Mouse (Mus musculus) kidney, postnatal 0 days (tissue): ENCODE measurements around the gene Mapk10. TPM values are rescaled to one million over a fixed set of nuclear protein-coding genes. Genes with fewer than 3 reads are reported as not detected.

Source experiments
- ATAC-seq: fragments of 200-750 bp; cut with Nextera tagmentation; replicated peaks from 2 replicates; pipeline ENCODE4 v1.8.0; 2017; ENCODE audit warnings: low read depth, moderate number of reproducible peaks, moderate TSS enrichment, moderate library complexity; ENCODE audit not compliant: low FRiP score
- DNase-seq: peaks from one replicate; pipeline ENCODE4 v3.0.0-alpha.2; 2016; ENCODE audit warnings: low spot score
- H3K27ac ChIP-seq: fragments of 300-500 bp; sonication (generic); 2 replicates; pipeline ENCODE4 v1.5.1; 2014; ENCODE audit warnings: mild to moderate bottlenecking
- H3K27me3 ChIP-seq: fragments of 300-500 bp; sonication (generic); 2 replicates; pipeline ENCODE4 v1.6.1; 2014; ENCODE audit warnings: low read length, mixed read lengths; ENCODE audit not compliant: insufficient read depth
- H3K36me3 ChIP-seq: fragments of 300-500 bp; sonication (generic); 2 replicates; pipeline ENCODE4 v1.6.1; 2014; ENCODE audit warnings: low read length, mixed read lengths; ENCODE audit not compliant: insufficient read depth
- H3K4me1 ChIP-seq: fragments of 300-500 bp; sonication (generic); replicated peaks from 2 replicates; pipeline ENCODE4 v1.6.1; 2014; ENCODE audit warnings: antibody characterized with exemption, low read length, mixed read lengths; ENCODE audit not compliant: insufficient read depth
- H3K4me2 ChIP-seq: fragments of 300-500 bp; sonication (generic); 2 replicates; pipeline ENCODE4 v1.6.1; 2014; ENCODE audit warnings: mild to moderate bottlenecking, low read length, moderate library complexity, mixed read lengths
- H3K4me3 ChIP-seq: fragments of 300-500 bp; sonication (generic); replicated peaks from 2 replicates; pipeline ENCODE4 v1.5.1; 2014; ENCODE audit warnings: low read depth, low read length
- H3K9ac ChIP-seq: fragments of 300-500 bp; sonication (generic); 2 replicates; pipeline ENCODE4 v1.6.1; 2014; ENCODE audit warnings: low read depth, low read length
- H3K9me3 ChIP-seq: fragments of 300-500 bp; sonication (generic); replicated peaks from 2 replicates; pipeline ENCODE4 v1.6.1; 2016; ENCODE audit warnings: low read length, inconsistent platforms, mixed read lengths
- CTCF ChIP-seq: IDR thresholded peaks from 2 replicates; pipeline ENCODE4 v1.5.1; 2016; ENCODE audit warnings: antibody characterized with exemption, low read depth, mild to moderate bottlenecking, moderate library complexity
- WGBS: fragments of 180-500 bp; shearing (Covaris S2); extraction: QIAGEN DNeasy Blood & Tissue Kit; methylation state at CpG from one replicate; pipeline ENCODE4 v1.1.7; 2014; 5-methylcytosine and 5-hydroxymethylcytosine counted together
- polyA plus RNA-seq: library from polyadenylated mRNA; unstranded; fragments of >200 nt; fragmentation: Nextera tagmentation; extraction: Ambion mirVana; gene quantifications from 2 replicates; pipeline ENCODE4 v1.2.1, GENCODE M21; 2015

Mapk10 gene
- polyA plus RNA-seq, 1 experiment from 2014 or later, result 0.41 TPM

DNA sequence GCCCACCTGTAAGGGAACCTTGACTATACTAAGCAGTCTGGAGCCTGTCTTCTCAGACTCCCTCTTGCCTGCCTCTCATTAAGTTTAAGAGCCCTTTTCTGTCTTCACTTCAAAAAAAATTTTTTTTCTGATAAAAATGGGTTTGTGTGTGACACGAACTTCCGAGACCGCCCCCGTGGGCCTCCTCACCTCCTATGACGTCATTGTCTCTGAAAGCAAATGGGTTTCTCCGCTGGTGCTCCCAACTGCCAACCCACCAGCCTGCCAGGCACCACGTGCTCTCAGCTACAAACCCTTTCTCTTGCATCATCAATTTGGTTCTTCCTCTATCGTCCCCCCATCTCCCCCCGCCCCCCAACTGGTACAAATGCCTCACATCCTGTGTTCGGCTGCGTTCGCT lies 307.1 kb downstream of the Mapk10 start:
- no peak overlapping the region for H3K9ac ChIP-seq
- no peaks in the 10 kb centered on the region for H3K27me3 ChIP-seq
- TF ChIP-seq CTCF, result no peak
- H3K27ac ChIP-seq, result no peak overlapping the region
- ATAC-seq (no peak), DNase-seq (no peak)
- WGBS, result 77% methylated on average over 12 of the region's 12 CpGs
- H3K4me3 ChIP-seq, result no peak overlapping the region
- peaks cover 4% of the 10 kb centered on the region; the same call in 1 of the 2 replicates for H3K36me3 ChIP-seq
- no peak overlapping the region for H3K4me2 ChIP-seq
- peaks cover 5% of the 10 kb centered on the region; the same call in 1 of the 2 replicates for H3K4me1 ChIP-seq
- H3K9me3 ChIP-seq, result no peaks in the 10 kb centered on the region

DNA sequence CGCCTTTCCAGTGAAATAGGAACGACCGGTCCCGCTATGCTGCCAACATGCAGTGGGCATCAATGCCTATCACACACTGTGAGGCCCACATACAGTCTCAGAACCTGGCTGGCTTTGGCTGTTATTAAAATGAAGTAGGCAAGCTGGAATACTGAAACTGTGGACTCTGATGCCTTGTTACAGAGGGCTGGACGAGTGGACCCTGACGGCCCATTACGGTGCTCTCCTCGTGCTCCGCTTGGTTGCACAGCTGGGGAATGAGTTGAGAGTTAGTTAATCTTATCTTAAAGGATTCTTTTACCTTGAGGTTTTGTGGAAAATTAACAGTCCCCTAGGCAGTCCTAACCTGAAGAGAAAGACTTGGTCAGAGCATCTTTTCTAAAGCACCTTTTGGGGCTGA lies 307.6 kb downstream of the Mapk10 start:
- H3K27ac ChIP-seq, result peak overlapping the region; percentile 65; the same call in 1 of the 2 replicates
- TF ChIP-seq CTCF, result no peak
- H3K27me3 ChIP-seq, result no peaks in the 10 kb centered on the region
- H3K4me2 ChIP-seq, result no peak overlapping the region
- H3K36me3 ChIP-seq, result peaks cover 4% of the 10 kb centered on the region; the same call in 1 of the 2 replicates
- H3K4me3 ChIP-seq, result no peak overlapping the region
- DNase-seq, result peak; percentile 50
- WGBS, result 70% methylated on average over 9 of the region's 9 CpGs
- H3K9ac ChIP-seq, result no peak overlapping the region
- peaks cover 5% of the 10 kb centered on the region; the same call in 1 of the 2 replicates for H3K4me1 ChIP-seq
- peak; percentile 91 for ATAC-seq
- H3K9me3 ChIP-seq, result no peaks in the 10 kb centered on the region

DNA sequence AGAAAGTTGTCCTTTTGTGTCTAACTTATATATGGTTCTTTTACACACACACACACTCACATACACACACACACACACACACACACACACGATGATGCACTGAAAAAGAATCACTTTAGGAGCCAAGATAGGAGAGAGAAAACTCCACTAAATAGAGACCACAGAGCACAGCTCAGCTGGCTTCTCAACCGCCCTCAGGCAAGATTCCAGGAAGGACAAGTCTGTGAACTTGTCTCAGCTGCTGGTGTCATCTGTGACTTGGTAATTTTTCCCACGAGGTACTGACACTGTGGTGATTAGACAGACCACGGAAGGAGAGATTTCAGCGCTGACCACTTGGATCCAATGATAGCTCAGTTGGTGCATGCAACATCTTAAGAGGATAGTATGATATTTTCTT lies 310.0 kb downstream of the Mapk10 start:
- H3K27me3 ChIP-seq, result no peaks in the 10 kb centered on the region
- no peak overlapping the region for H3K27ac ChIP-seq
- 79% methylated on average over 5 of the region's 5 CpGs for WGBS
- no peak overlapping the region for H3K4me2 ChIP-seq
- no peak for TF ChIP-seq CTCF
- H3K9me3 ChIP-seq, result no peaks in the 10 kb centered on the region
- DNase-seq (no peak), ATAC-seq (no peak)
- no peak overlapping the region for H3K4me3 ChIP-seq
- peaks cover 5% of the 10 kb centered on the region; the same call in 1 of the 2 replicates for H3K4me1 ChIP-seq
- H3K36me3 ChIP-seq, result peaks cover 4% of the 10 kb centered on the region; the same call in 1 of the 2 replicates
- no peak overlapping the region for H3K9ac ChIP-seq

DNA sequence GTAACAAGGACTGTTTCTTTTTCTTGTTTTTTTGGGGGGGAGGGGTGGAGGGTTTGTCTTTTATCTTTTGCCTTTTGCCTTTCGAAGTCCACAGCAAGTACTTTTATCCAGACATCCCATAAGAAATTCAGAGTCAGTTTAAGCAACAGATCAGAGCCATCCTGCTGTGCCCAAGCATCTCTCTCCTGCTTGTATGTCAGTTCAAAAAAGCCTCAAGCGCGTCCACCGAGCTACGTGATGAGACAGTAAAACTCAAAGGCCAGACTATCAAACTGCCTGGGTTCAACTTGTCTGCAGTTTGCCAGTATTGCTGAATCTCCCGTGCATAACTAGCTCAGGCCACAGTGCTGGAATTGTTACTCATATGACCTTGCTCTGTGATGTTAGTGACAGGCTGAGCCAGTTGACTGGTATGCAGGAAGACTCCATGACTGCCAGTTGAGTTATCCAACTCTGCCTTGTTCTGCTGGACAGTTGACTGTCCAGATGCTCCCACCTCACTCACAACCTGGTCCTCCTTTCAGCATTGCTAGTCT lies 311.4 kb downstream of the Mapk10 start:
- ATAC-seq, result no peak

DNA sequence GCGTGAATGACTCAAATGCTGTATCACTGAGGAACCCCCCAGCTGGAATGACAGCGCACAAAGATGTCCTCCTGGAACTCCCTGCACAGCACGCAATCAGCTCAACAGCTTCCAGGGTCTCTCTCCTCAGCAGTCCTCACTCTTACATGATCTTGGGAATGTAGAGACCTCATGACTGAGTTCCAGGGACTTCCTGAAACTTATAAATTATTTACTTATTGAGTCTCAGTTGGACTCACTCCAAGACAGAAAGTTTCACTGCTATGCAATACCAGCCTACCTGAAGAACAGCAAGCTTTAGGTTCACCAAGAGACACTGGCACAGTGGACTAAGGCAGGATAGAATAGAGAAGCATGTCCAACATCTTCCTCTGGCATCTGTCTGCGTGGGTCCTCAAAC lies 312.8 kb downstream of the Mapk10 start:
- H3K4me3 ChIP-seq, result no peak overlapping the region
- peaks cover 5% of the 10 kb centered on the region; the same call in 1 of the 2 replicates for H3K4me1 ChIP-seq
- no peak for DNase-seq
- 74% methylated on average over 4 of the region's 4 CpGs for WGBS
- no peaks in the 10 kb centered on the region for H3K9me3 ChIP-seq
- H3K27me3 ChIP-seq, result no peaks in the 10 kb centered on the region
- no peak for TF ChIP-seq CTCF
- H3K9ac ChIP-seq, result no peak overlapping the region
- 0 out of 2 replicates have a peak overlapping the region, but pooled peaks have one; percentile 1 for H3K27ac ChIP-seq
- H3K36me3 ChIP-seq, result peaks cover 4% of the 10 kb centered on the region; the same call in 1 of the 2 replicates
- no peak overlapping the region for H3K4me2 ChIP-seq
- ATAC-seq, result peak; percentile 38; the same call in 1 of the 2 replicates

More for the DNA sequence above, 311.4 kb downstream of the Mapk10 start:
- Histone ChIP-seq H3K4me3 (no peak overlapping the region), H3K27ac (no peak overlapping the region; the same call in 1 of the 2 replicates), H3K4me2 (no peak overlapping the region), H3K27me3 (no peaks in the 10 kb centered on the region), H3K4me1 (peaks cover 5% of the 10 kb centered on the region; the same call in 1 of the 2 replicates), H3K36me3 (peaks cover 4% of the 10 kb centered on the region; the same call in 1 of the 2 replicates), H3K9ac (no peak overlapping the region), H3K9me3 (no peaks in the 10 kb centered on the region)
- no peak for DNase-seq
- 72% methylated on average over 6 of the region's 6 CpGs for WGBS
- TF ChIP-seq CTCF, result no peak

DNA sequence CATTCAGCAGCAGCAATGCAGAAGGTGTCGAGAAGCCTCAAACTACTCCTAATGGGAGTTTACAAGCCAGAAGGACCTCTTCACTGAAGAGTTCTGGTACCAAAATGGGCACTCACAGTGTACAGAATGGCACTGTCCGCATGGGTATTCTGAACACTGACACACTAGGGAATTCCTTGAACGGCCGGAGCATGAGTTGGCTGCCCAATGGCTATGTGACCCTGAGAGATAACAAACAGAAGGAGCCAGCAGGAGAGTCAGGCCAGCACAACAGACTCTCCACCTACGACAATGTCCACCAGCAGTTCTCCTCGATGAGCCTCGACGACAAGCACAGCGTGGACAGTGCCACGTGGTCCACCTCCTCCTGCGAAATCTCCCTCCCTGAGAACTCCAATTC lies 318.9 kb downstream of the Mapk10 start:
- no peak overlapping the region for H3K4me3 ChIP-seq
- H3K9ac ChIP-seq, result no peak overlapping the region
- H3K4me2 ChIP-seq, result no peak overlapping the region
- H3K27ac ChIP-seq, result no peak overlapping the region
- no peaks in the 10 kb centered on the region for H3K4me1 ChIP-seq
- no peak for DNase-seq
- ATAC-seq, result no peak
- H3K9me3 ChIP-seq, result no peaks in the 10 kb centered on the region
- peaks cover 14% of the 10 kb centered on the region; the same call in 1 of the 2 replicates for H3K36me3 ChIP-seq
- H3K27me3 ChIP-seq, result no peaks in the 10 kb centered on the region
- 95% methylated on average over 11 of the region's 11 CpGs for WGBS
- no peak for TF ChIP-seq CTCF
